Mouse (Mus musculus) cortical plate, adult 2 months (tissue): Measurements from ENCODE around the gene Cyren.

Experiments
- CTCF ChIP-seq: fragments of 200-500 bp; IDR thresholded peaks from 2 replicates; pipeline ENCODE4 v1.5.1; 2011; ENCODE audit warnings: mild to moderate bottlenecking, control low read depth, low read length; ENCODE audit not compliant: insufficient read depth; ENCODE audit errors: extremely low read depth
- POLR2A ChIP-seq: fragments of 200-500 bp; IDR thresholded peaks from 2 replicates; pipeline ENCODE4 v1.6.1; 2011; ENCODE audit warnings: mild to moderate bottlenecking, low read length, control low read depth; ENCODE audit not compliant: insufficient read depth; ENCODE audit errors: extremely low read depth

DNA sequence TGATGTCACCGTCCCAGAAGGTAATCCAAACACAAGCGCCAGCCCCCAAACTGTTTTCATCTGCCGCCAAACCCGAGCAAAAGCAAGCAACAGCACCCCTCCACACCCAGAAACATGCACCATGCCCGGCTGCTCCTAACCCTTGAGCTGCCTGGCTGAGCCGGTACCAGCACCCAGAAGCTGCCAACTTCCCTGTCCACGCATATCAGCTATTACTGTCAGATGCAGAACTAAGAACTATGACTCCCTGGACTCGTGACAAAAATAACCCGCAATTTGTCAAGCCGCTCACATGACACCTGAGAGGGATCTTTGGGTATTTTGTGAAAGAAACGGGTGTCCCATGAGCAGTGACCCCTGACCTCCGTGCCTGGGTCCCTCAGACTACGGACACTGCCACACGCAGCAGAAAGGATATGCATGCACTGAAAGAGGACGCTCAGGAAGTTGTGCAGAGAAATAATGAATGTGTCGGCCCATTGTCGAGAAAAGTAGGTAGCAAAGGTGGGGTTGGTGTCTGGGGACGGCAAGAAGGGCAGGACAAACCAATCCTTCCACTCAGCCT, 29.9 kb upstream of the Cyren start:
- no peak for TF ChIP-seq POLR2A
- no peak for TF ChIP-seq CTCF
